Mouse (Mus musculus): ENCODE measurements around the gene Hamp2. TPM values are rescaled to one million over a fixed set of nuclear protein-coding genes. Genes with fewer than 3 reads are reported as not detected.

Hamp2 gene
- polyA plus RNA-seq, 1 experiment = not detected

- TF ChIP-seq GATA1 (IDR thresholded peaks at IDR 0.05; ENCODE audit: low read length) (no peak), TAL1 (IDR thresholded peaks at IDR 0.05; ENCODE audit: low read length) (no peak)
- H3K36me3 ChIP-seq (ENCODE audit: control insufficient read depth) = peaks cover 3% of the 10 kb centered on the region; the same call in 1 of the 2 replicates
- H3K27me3 ChIP-seq (ENCODE audit: control insufficient read depth) = peaks cover 6% of the 10 kb centered on the region; the same call in 1 of the 2 replicates
- H3K4me3 ChIP-seq (replicated peaks) = no peak overlapping the region
- H3K4me1 ChIP-seq (ENCODE audit: control insufficient read depth) = peaks cover 11% of the 10 kb centered on the region
- H3K9me3 ChIP-seq (ENCODE audit: control insufficient read depth, low read length) = no peaks in the 10 kb centered on the region
These were observed 39.9 kb upstream of the Hamp2 start for GRCm38 (mm10) chr7:30964366-30964765.

- Histone ChIP-seq H3K4me3 (replicated peaks) (no peak overlapping the region), H3K4me1 (ENCODE audit: control insufficient read depth) (peaks cover 24% of the 10 kb centered on the region), H3K36me3 (ENCODE audit: control insufficient read depth) (peaks cover 16% of the 10 kb centered on the region), H3K9me3 (ENCODE audit: control insufficient read depth, low read length) (no peaks in the 10 kb centered on the region), H3K27me3 (ENCODE audit: control insufficient read depth) (peaks cover 6% of the 10 kb centered on the region; the same call in 1 of the 2 replicates)
- TF ChIP-seq GATA1 (IDR thresholded peaks at IDR 0.05; ENCODE audit: low read length) = no peak
- TF ChIP-seq TAL1 (IDR thresholded peaks at IDR 0.05; ENCODE audit: low read length) = no peak
These were observed 38.4 kb upstream of the Hamp2 start for GRCm38 (mm10) chr7:30962862-30963261.

- Histone ChIP-seq H3K27me3 (ENCODE audit: control insufficient read depth) (peaks cover 6% of the 10 kb centered on the region; the same call in 1 of the 2 replicates), H3K9me3 (ENCODE audit: control insufficient read depth, low read length) (no peaks in the 10 kb centered on the region), H3K4me1 (ENCODE audit: control insufficient read depth) (peaks cover 41% of the 10 kb centered on the region), H3K36me3 (ENCODE audit: control insufficient read depth) (peaks cover 20% of the 10 kb centered on the region), H3K4me3 (replicated peaks) (no peak overlapping the region)
- TF ChIP-seq TAL1 (IDR thresholded peaks at IDR 0.05; ENCODE audit: low read length) = no peak
- no peak for TF ChIP-seq GATA1 (IDR thresholded peaks at IDR 0.05; ENCODE audit: low read length)
These were observed 35.4 kb upstream of the Hamp2 start for GRCm38 (mm10) chr7:30959786-30960349.

- no peaks in the 10 kb centered on the region for H3K9me3 ChIP-seq (ENCODE audit: control insufficient read depth, low read length)
- H3K4me1 ChIP-seq (ENCODE audit: control insufficient read depth) = peaks cover 43% of the 10 kb centered on the region
- H3K36me3 ChIP-seq (ENCODE audit: control insufficient read depth) = peaks cover 29% of the 10 kb centered on the region
- H3K27me3 ChIP-seq (ENCODE audit: control insufficient read depth) = peaks cover 6% of the 10 kb centered on the region; the same call in 1 of the 2 replicates
- TF ChIP-seq TAL1 (IDR thresholded peaks at IDR 0.05; ENCODE audit: low read length) (no peak), GATA1 (IDR thresholded peaks at IDR 0.05; ENCODE audit: low read length) (no peak)
- H3K4me3 ChIP-seq (replicated peaks) = no peak overlapping the region
These were observed 34.5 kb upstream of the Hamp2 start for GRCm38 (mm10) chr7:30958866-30959487.

GRCm38 (mm10) chr7:30958109-30958865, 33.8 kb upstream of the Hamp2 start:
- Histone ChIP-seq H3K27me3 (ENCODE audit: control insufficient read depth) (peaks cover 6% of the 10 kb centered on the region; the same call in 1 of the 2 replicates), H3K9me3 (ENCODE audit: control insufficient read depth, low read length) (no peaks in the 10 kb centered on the region), H3K4me1 (ENCODE audit: control insufficient read depth) (peaks cover 38% of the 10 kb centered on the region), H3K36me3 (ENCODE audit: control insufficient read depth) (peaks cover 36% of the 10 kb centered on the region), H3K4me3 (replicated peaks) (peak overlapping the region; percentile 97)
- TF ChIP-seq TAL1 (IDR thresholded peaks at IDR 0.05; ENCODE audit: low read length) (no peak), GATA1 (IDR thresholded peaks at IDR 0.05; ENCODE audit: low read length) (no peak)

- no peaks in the 10 kb centered on the region for H3K9me3 ChIP-seq (ENCODE audit: control insufficient read depth, low read length)
- H3K4me1 ChIP-seq (ENCODE audit: control insufficient read depth) = peaks cover 38% of the 10 kb centered on the region
- peak overlapping the region; percentile 97 for H3K4me3 ChIP-seq (replicated peaks)
- peaks cover 45% of the 10 kb centered on the region for H3K36me3 ChIP-seq (ENCODE audit: control insufficient read depth)
- TF ChIP-seq GATA1 (IDR thresholded peaks at IDR 0.05; ENCODE audit: low read length) = no peak
- H3K27me3 ChIP-seq (ENCODE audit: control insufficient read depth) = peaks cover 6% of the 10 kb centered on the region; the same call in 1 of the 2 replicates
These were observed 32.9 kb upstream of the Hamp2 start for GRCm38 (mm10) chr7:30957367-30957783.

GRCm38 (mm10) chr7:30956756-30957366, 32.4 kb upstream of the Hamp2 start, which contains the start of gene Usf2:
Gene Usf2 (minus strand): TSS chr7:30956803.
- TF ChIP-seq TAL1 (IDR thresholded peaks at IDR 0.05; ENCODE audit: low read length) (no peak), GATA1 (IDR thresholded peaks at IDR 0.05; ENCODE audit: low read length) (no peak)
- H3K4me3 ChIP-seq (replicated peaks) = peak within 1 kb of the TSS; percentile 97
- H3K4me1 ChIP-seq (ENCODE audit: control insufficient read depth) = peaks cover 38% of the 10 kb centered on the region
- peaks cover 49% of the 10 kb centered on the region for H3K36me3 ChIP-seq (ENCODE audit: control insufficient read depth)
- peaks cover under 1% of the 10 kb centered on the region; the same call in 1 of the 2 replicates for H3K27me3 ChIP-seq (ENCODE audit: control insufficient read depth)
- H3K9me3 ChIP-seq (ENCODE audit: control insufficient read depth, low read length) = no peaks in the 10 kb centered on the region

- Histone ChIP-seq H3K4me1 (ENCODE audit: control insufficient read depth) (peaks cover 38% of the 10 kb centered on the region), H3K36me3 (ENCODE audit: control insufficient read depth) (peaks cover 53% of the 10 kb centered on the region), H3K27me3 (ENCODE audit: control insufficient read depth) (no peaks in the 10 kb centered on the region), H3K4me3 (replicated peaks) (peak overlapping the region; percentile 97), H3K9me3 (ENCODE audit: control insufficient read depth, low read length) (no peaks in the 10 kb centered on the region)
- no peak for TF ChIP-seq TAL1 (IDR thresholded peaks at IDR 0.05; ENCODE audit: low read length)
- TF ChIP-seq GATA1 (IDR thresholded peaks at IDR 0.05; ENCODE audit: low read length) = no peak
These were observed 31.9 kb upstream of the Hamp2 start for GRCm38 (mm10) chr7:30956357-30956751.

Measured in erythroblast, embryonic 14.5 days (primary cell).